Mouse (Mus musculus): Measurements from ENCODE around the gene Gdi2.

GRCm38 (mm10) chr13:3563953-3564352, 26.1 kb downstream of the Gdi2 start:
- TF ChIP-seq CTCF (IDR thresholded peaks at IDR 0.05; ENCODE audit: low read depth): no peak
- TF ChIP-seq EP300 (IDR thresholded peaks at IDR 0.05; ENCODE audit: low read depth): no peak

Measured in liver, embryonic 14.5 days (tissue).